Mouse (Mus musculus): ENCODE measurements around the gene Pdgfb.

The Pdgfb gene

GRCm38 (mm10) chr15:79958418-79958817 lies 56.4 kb downstream of the Pdgfb start:
- no peak for DNase-seq (ENCODE audit: low spot score)

- DNase-seq (ENCODE audit: low spot score), result no peak
These were observed 58.2 kb downstream of the Pdgfb start for GRCm38 (mm10) chr15:79956559-79956958.

DNA sequence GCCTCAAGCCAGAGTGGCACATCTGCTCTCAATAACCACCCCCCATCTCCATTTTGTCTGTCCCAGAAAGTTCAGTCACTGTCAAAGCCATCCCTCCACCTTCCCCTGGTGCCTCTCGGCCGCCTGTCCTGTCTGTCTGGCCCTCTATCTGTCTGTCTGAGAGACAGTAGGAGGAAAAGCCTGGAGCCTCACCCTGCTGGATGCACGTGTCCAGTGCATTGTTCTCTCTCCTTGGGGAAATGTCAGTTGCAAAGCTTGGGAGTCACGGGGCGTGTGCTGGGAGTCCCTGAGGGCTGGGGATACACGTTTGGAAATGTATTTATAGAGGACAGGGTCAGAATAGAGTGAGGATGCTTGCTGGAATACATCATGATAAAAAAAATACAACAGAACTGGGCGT lies 61.3 kb downstream of the Pdgfb start:
- no peak for DNase-seq (ENCODE audit: low spot score)

GRCm38 (mm10) chr15:79952504-79953231 lies 62.1 kb downstream of the Pdgfb start:
- DNase-seq (ENCODE audit: low spot score), result no peak

DNA sequence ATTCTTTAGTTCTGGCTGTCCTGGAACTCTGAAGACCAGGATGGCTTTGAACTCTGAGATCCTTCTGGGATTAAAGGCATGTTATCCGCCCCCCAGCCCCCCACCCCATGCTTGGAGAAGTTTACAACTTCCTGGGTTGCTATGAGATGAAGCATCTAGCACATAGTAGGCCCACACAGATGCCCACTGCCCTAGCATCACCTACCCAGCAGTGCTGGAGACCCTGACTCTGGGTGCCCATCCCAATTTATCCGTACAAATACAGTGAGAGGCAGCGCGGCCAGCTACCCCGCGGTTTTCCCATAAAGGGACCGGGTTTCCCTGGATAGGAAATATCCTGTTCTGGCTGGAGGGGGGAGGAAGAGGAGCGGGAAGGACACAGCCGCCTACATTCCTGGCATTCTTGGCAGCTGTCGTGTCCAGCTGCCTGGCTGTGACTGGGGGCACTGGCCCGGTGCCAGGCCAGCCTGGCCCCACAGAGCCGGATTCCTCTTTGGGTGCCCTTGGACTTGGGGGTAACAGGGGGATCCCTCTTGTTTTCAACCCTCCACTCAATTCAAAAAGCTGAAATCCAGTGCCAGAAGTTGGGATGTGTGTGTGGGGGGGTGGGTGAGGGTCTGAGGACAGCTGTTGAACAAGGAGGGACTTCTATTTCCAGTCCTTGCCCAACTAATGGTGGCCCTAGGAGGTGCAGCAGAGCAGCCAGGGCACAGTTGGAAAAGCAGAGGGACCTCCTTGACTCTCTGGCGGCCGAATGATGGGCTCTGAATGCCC lies 62.9 kb downstream of the Pdgfb start:
- DNase-seq (ENCODE audit: low spot score), result no peak

- DNase-seq (ENCODE audit: low spot score), result no peak
These were observed 63.6 kb downstream of the Pdgfb start for GRCm38 (mm10) chr15:79951226-79951625.

DNA sequence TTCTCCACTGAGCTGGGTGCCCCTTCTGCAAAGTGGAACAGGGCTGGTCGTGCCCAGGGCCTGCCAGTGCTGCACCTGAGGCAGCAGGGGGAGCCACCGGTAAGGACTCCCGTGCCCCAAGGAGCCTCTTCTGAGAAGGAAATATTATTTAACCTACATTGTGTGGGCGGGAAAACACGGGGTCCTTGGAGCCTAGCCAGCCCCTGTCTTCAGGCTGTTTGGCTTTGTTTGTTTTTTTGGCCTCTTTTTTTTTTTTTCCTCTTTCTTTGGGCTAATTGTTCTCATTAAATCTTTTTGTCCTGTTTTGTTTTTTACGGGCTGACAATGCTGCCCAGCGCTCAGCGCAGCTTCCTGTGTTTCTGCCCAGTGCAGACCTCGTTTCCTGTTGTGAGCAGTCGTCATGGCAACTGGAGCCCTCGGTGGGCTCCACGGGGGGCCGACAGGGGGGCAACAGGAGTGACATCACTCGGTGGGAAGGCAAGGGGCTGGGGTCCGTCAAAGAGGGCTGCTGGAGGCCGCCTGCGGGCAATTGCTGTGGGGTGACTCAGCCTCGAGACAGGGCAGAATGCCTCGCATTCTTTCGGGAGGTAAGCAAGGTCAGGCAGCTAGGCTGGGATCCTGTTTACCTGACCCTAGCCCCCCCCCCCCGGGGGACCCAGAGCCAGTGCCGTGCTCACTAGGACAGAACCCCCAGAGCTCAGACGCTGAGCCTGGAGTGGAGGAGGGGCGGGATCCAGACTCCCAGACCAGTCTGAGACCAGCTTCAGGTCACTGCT lies 64.3 kb downstream of the Pdgfb start:
- peak; percentile 72 for DNase-seq (ENCODE audit: low spot score)

GRCm38 (mm10) chr15:79947681-79948080 lies 67.1 kb downstream of the Pdgfb start:
- DNase-seq (ENCODE audit: low spot score), result no peak

DNA sequence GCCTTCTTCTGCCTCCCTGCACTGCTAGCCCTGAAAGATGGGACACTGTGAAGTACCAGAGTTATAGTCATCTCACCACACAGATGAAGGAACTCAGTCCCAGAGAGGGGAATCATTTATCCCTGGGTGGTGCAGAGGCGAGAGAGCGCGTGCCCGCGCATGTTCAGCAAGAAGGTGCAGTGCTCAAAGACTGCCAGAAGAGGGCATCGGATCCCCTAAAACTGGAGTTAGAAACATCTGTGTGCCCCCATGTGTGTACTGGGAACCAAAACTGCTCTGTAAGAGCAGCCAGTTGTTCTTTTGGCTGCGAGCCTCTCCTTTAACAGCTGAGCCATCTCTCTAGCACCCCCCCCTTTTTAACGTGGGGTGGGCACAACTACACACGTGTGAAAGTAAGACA lies 68.0 kb downstream of the Pdgfb start:
- no peak for DNase-seq (ENCODE audit: low spot score)

DNA sequence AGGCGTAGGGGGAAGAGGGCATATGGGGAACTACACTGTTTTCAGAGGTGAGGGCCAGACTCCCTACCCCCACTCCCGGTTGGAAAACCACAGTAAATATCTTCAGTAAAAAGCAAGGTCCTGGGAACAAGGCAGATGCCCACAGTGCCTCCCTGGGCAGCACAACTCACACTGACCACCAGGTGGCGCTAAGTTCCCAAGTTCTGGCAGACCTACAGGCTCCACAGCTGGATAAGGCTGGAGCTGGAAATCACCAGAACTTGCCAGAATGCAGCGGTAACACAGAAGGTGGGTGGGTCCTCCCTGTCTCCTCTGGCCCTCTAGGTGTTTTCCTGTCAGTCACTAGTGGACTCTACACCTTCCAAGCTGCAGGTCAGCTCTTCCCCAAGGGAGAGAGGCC lies 68.8 kb downstream of the Pdgfb start:
- DNase-seq (ENCODE audit: low spot score), result peak; percentile 96
